Mouse (Mus musculus) hindbrain, embryonic 15.5 days (tissue): ENCODE data around the gene Adssl1. TPM values are rescaled to one million over a fixed set of nuclear protein-coding genes. Genes with fewer than 3 reads are reported as not detected.

Experiments
- ATAC-seq: fragments of 200-750 bp; cut with Nextera tagmentation; 2 replicates; pipeline ENCODE4 v1.8.0; 2017; ENCODE audit warnings: low read depth, moderate number of reproducible peaks, moderate TSS enrichment; ENCODE audit not compliant: low FRiP score
- H3K27ac ChIP-seq: fragments of 300-500 bp; sonication (generic); replicated peaks from 2 replicates; pipeline ENCODE4 v1.5.1; 2015; ENCODE audit warnings: mild to moderate bottlenecking, inconsistent platforms
- H3K27me3 ChIP-seq: fragments of 300-500 bp; sonication (generic); 2 replicates; pipeline ENCODE4 v1.6.1; 2015; ENCODE audit warnings: control low read depth, inconsistent platforms
- H3K36me3 ChIP-seq: fragments of 300-500 bp; sonication (generic); 2 replicates; pipeline ENCODE4 v1.6.1; 2015; ENCODE audit warnings: control low read depth, inconsistent platforms
- H3K4me1 ChIP-seq: fragments of 300-500 bp; sonication (generic); replicated peaks from 2 replicates; pipeline ENCODE4 v1.6.1; 2015; ENCODE audit warnings: control low read depth, inconsistent platforms
- H3K4me2 ChIP-seq: fragments of 300-500 bp; sonication (generic); 2 replicates; pipeline ENCODE4 v1.6.1; 2015; ENCODE audit warnings: moderate library complexity, mild to moderate bottlenecking, inconsistent platforms
- H3K4me3 ChIP-seq: fragments of 300-500 bp; sonication (generic); 2 replicates; pipeline ENCODE4 v1.5.1; 2015; ENCODE audit warnings: mild to moderate bottlenecking, inconsistent platforms
- H3K9ac ChIP-seq: fragments of 300-500 bp; sonication (generic); 2 replicates; pipeline ENCODE4 v1.6.1; 2015; ENCODE audit warnings: inconsistent platforms
- H3K9me3 ChIP-seq: fragments of 300-500 bp; sonication (generic); 2 replicates; pipeline ENCODE4 v1.6.1; 2016; ENCODE audit warnings: control low read depth, inconsistent platforms
- WGBS: fragments of 180-500 bp; shearing (Covaris S2); methylation state at CpG from one replicate; pipeline ENCODE4 v1.1.7; 2015; 5-methylcytosine and 5-hydroxymethylcytosine counted together
- polyA plus RNA-seq: library from polyadenylated mRNA; unstranded; fragments of >200 nt; fragmentation: Nextera tagmentation; extraction: Ambion mirVana; gene quantifications from 2 replicates; pipeline ENCODE4 v1.2.1, GENCODE M21; 2015

Gene Adssl1
- polyA plus RNA-seq, 1 experiment from 2014 or later = 5.8 TPM

DNA sequence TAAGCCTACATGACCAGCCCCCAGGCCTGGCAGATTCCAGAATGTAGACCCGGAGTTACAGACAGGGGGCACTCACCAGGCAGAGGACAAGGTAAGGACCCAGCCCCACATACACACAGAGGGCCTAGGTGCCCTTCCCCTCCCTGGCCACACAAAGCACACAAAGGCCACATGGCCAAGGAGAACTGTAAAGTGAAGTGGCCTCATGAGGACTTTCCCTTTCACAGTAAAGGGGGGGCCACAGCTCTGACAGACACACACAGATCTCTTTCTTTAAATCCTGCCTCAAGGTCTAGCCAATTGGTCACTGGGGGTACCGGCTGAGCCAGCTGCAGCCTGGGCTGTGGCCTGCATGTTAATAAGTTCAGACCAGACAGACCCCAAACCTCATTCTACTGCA lies 44.3 kb downstream of the Adssl1 start:
- H3K9ac ChIP-seq = 0 out of 2 replicates have a peak overlapping the region, but pooled peaks have one; percentile 0

DNA sequence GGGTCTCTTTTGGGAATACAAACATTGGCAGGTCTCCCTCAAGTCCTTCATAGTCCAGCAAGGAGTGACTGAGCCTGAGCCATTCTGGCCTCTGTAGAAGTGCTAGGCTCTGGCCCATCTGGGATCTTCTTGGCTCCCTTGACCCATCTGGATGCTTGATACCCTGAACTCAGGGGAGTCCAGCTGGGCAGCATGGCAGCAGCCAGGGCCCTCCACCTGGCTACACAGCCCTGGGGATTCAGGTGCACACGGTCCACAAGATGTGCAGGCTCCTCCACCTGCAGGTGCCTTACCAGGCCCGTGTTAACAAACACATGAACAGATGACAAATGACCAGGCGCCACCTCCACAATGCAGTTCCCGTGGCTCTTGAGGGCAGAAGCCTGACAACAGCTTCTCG lies 44.8 kb downstream of the Adssl1 start:
- Histone ChIP-seq H3K4me2 (no peak overlapping the region), H3K9ac (peak overlapping the region; percentile 24; the same call in 1 of the 2 replicates), H3K27me3 (no peaks in the 10 kb centered on the region), H3K36me3 (peaks cover 17% of the 10 kb centered on the region), H3K4me3 (no peak overlapping the region), H3K4me1 (peaks cover 90% of the 10 kb centered on the region), H3K9me3 (no peaks in the 10 kb centered on the region), H3K27ac (peak overlapping the region; percentile 80)
- 35% methylated on average over 5 of the region's 5 CpGs for WGBS
- no peak for ATAC-seq

More for the DNA sequence above, 44.3 kb downstream of the Adssl1 start:
- H3K27me3 ChIP-seq = no peaks in the 10 kb centered on the region
- peak overlapping the region; percentile 80 for H3K27ac ChIP-seq
- H3K36me3 ChIP-seq = peaks cover 17% of the 10 kb centered on the region
- WGBS = 13% methylated on average over 2 of the region's 2 CpGs
- H3K4me1 ChIP-seq = peaks cover 87% of the 10 kb centered on the region
- no peak overlapping the region for H3K4me3 ChIP-seq
- peak; percentile 21 for ATAC-seq
- no peaks in the 10 kb centered on the region for H3K9me3 ChIP-seq
- H3K4me2 ChIP-seq = peak overlapping the region; percentile 33

DNA sequence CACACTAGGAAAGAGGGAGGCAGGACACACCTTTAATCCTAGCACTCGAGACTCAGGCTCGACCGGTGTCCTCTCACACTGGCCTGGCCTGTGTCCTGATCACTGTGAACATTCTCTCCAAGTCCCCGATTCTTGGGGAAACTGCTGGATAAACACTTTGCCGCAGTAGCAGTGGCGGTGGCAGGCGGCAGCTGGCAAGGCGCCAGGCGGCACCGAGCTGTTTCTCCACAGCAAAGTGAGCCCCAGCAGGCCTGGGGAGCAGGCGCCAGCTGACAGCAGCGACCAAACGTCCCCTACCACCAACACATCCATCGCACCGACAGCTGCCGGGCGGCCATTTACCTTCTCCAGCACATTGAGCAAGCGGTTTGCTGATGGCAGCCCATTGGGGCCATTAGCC lies 45.6 kb downstream of the Adssl1 start:
- Histone ChIP-seq H3K4me3 (no peak overlapping the region), H3K27me3 (no peaks in the 10 kb centered on the region), H3K9me3 (no peaks in the 10 kb centered on the region), H3K27ac (peak overlapping the region; percentile 80), H3K9ac (0 out of 2 replicates have a peak overlapping the region, but pooled peaks have one; percentile 24), H3K36me3 (peaks cover 17% of the 10 kb centered on the region), H3K4me2 (peak overlapping the region; percentile 25; the same call in 1 of the 2 replicates), H3K4me1 (peaks cover 87% of the 10 kb centered on the region)
- WGBS = 13% methylated on average over 18 of the region's 18 CpGs
- peak; percentile 13; the same call in 1 of the 2 replicates for ATAC-seq

DNA sequence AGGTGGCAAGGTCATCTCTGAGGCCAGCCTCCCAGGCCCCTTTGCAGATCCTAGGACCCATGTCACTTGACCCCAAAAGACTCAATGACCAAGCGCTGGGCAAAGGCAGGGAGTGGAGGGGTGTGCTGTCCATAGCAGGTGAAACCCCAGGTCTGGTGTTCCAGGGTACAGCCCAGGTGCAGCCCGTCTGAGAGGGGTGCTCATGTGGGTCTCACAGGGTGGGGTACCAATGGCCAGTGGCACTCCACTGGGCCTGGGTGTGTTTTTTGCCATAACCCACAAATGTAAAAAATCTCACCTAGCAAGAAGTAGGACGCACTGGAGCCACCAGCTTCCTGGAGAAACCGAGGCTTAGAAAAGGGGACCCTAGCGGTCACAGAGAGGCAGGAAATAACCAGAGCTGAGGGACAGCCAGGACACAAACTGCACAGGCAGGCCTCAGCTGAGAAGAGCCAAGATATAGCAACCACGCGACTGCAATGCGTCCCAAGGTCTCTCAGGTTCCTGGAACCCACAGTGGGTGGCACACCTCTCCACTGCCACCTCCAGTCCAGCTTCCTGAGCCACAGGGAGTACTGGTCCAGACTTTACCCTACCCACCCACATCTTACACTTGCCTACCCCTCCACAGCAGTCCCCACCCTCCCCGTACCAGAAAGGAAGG lies 46.2 kb downstream of the Adssl1 start:
- Histone ChIP-seq H3K4me3 (no peak overlapping the region), H3K27me3 (no peaks in the 10 kb centered on the region), H3K4me2 (peak overlapping the region; percentile 25; the same call in 1 of the 2 replicates), H3K4me1 (peaks cover 86% of the 10 kb centered on the region), H3K9ac (no peak overlapping the region), H3K36me3 (peaks cover 17% of the 10 kb centered on the region), H3K9me3 (no peaks in the 10 kb centered on the region), H3K27ac (peak overlapping the region; percentile 80)
- ATAC-seq = no peak
- 74% methylated on average over 9 of the region's 9 CpGs for WGBS

DNA sequence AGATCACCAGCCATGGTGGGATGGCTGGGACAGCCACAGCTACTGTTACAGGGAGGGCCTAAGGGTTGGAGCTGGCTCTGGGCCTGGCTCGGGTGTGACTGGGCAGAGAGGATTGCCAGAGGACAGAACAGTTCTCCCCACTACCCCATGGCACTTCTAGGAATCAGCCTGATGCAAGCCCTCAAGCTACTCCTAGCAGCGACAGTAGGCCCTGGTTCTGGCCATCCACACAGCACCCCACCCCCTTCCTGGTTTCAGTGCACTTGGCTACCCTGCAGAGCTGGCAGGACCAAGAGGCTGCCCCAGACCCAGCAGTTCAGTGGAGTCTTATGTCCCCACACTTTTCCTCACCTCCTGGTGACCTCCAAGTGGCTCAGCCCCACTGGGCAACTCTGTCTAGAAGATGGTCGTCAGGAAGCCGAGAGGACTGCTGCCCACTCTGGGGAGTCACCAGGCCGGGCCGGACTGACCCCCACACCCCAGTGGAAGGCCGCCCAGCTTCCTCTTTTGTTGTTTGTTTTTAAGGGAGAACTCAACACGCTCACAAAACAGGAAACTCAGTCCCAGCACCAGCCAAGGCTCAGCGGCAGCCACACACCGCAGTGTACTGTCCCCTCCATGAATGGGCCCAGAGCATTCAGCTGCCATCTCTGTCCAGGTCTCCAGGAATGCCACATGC lies 47.9 kb downstream of the Adssl1 start:
- Histone ChIP-seq H3K9ac (no peak overlapping the region), H3K9me3 (no peaks in the 10 kb centered on the region), H3K4me1 (peaks cover 87% of the 10 kb centered on the region), H3K4me3 (no peak overlapping the region), H3K27me3 (no peaks in the 10 kb centered on the region), H3K36me3 (peaks cover 17% of the 10 kb centered on the region), H3K27ac (no peak overlapping the region; the same call in 1 of the 2 replicates), H3K4me2 (no peak overlapping the region)
- ATAC-seq = no peak
- WGBS = 78% methylated on average over 10 of the region's 10 CpGs

DNA sequence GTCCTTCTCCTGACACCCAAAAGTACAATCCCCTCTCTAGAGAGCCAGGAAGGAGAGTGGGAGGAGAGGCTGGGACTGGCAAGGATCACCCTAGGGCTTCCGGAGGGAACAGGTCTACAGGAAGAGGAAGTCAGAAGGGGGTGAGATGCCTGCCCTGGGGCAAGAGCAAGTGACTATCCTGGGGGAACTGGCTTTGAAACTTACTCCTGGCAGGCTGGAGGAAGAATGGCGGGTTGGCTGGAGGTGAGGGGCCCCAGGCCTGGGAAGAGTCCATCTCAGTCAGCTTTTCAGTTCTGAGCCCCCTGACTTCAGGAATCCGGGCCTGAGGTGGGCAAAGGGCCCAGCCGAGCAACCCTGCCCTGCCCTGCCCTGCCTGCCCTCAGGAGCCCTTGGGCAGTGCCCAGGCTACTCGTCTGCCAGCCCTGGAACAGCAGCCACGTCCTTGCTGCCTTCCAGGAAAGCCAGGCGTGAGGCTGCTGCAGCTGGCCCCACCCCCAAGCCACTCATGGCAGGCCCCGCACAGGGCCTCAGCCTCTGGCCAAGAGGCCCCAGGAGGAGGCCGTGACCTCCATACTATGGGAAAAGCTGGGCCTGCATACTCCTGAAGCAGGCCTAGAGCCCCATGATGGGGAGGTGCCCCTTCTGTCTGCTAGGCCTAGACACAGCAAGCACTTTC lies 51.0 kb downstream of the Adssl1 start:
- Histone ChIP-seq H3K4me1 (peaks cover 76% of the 10 kb centered on the region), H3K4me2 (peak overlapping the region; percentile 90; the same call in 1 of the 2 replicates), H3K27me3 (no peaks in the 10 kb centered on the region), H3K9ac (no peak overlapping the region), H3K36me3 (peaks cover 17% of the 10 kb centered on the region), H3K27ac (no peak overlapping the region), H3K9me3 (no peaks in the 10 kb centered on the region), H3K4me3 (no peak overlapping the region)
- no peak for ATAC-seq
- 43% methylated on average over 9 of the region's 9 CpGs for WGBS

DNA sequence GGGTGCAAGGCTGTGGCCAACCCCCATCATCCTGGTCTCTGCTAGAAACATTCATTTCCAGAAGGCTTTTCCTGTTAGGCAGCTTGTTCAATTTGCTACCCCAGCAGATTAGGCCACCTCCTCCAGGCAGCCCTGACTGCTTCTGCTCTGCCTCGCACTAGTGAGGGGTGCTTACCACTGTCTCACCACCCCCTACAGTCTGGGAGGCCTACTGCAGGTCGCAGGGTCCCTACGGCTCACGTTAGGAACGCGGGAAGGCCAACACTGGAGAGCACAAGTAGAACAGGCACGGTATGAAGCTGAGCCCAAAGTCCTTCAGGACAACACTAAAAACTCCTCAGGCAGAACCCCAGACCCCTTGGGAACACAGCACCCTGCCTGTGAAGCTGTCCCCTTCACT lies 52.0 kb downstream of the Adssl1 start:
- no peak for ATAC-seq
- Histone ChIP-seq H3K36me3 (peaks cover 17% of the 10 kb centered on the region), H3K4me3 (peak overlapping the region; percentile 92), H3K9me3 (no peaks in the 10 kb centered on the region), H3K4me1 (peaks cover 65% of the 10 kb centered on the region), H3K27me3 (no peaks in the 10 kb centered on the region), H3K4me2 (peak overlapping the region; percentile 90), H3K27ac (no peak overlapping the region), H3K9ac (peak overlapping the region; percentile 96; the same call in 1 of the 2 replicates)
- WGBS = 81% methylated on average over 7 of the region's 7 CpGs

DNA sequence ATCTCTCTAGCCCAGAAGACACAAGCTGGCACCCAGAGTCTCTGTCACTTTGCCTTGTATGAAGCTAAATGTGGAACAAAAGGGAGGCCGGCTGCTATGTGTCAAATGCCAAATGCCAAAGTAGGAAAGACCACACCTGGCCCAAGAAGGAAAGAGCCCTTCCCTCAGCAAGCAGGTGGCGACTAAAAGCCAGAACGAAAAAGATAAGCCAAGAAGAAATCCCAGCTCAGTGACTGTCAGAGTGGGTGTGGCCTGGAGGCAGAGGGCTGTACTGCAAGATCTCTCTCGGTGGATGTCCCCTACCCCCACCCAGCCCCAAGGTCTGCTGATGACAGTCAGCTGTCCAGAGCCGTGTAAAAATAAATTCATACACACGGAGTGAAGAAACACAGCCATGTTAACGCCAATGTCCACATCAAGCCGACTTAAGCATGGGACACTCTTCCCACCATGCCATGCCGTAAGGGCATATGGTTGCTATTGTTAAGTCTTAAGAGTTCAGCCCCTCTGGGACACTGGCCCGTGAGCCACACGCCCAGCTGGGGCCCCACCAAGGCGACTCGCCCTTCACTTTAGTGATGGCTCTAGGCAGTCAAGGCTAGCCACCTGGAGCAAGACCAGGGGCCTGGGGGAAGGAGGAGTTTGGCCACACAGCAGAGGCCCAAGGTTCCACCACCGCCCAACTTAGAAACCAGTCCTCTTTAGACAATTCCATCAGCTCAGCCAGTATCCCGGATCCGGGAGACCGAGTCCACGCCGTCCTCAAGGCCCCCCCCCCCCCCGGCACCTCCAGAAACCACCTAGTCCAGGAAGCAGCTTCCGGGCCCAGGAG lies 53.1 kb downstream of the Adssl1 start:
- Histone ChIP-seq H3K9me3 (no peaks in the 10 kb centered on the region), H3K4me1 (peaks cover 61% of the 10 kb centered on the region), H3K4me3 (peak overlapping the region; percentile 92), H3K36me3 (peaks cover 15% of the 10 kb centered on the region), H3K27ac (peak overlapping the region; percentile 91), H3K9ac (peak overlapping the region; percentile 96), H3K4me2 (peak overlapping the region; percentile 90), H3K27me3 (peaks cover 6% of the 10 kb centered on the region)
- peak; percentile 24; the same call in 1 of the 2 replicates for ATAC-seq
- WGBS = 1% methylated on average over 21 of the region's 21 CpGs

DNA sequence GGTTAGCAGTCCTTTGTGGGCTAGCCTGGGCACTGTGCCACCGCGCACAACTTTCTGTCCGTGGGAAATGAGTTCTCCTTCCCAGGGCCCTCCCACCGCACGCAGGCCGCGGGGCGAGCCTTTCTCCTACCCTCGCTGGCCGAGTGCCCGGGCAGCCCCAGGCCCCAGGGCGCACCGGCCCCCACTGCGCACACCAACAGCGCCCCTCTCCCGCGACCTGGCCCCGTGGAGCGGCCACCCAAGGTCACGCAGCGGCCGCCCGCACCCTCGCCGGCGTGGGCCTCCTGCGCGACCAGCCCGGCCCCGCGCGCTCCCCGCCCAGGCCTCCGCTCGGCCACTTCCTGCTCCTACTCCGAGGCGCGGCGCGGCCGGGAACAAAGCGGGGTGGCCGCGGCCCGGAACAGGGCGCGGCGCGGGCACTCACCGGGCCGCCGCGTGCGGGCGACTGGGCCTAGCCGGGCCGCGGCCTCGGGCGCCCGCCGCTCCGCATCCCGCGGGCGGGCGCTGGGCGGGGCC lies 53.8 kb downstream of the Adssl1 start:
- Histone ChIP-seq H3K36me3 (peaks cover 9% of the 10 kb centered on the region; the same call in 1 of the 2 replicates), H3K9ac (peak overlapping the region; percentile 96), H3K4me3 (peak overlapping the region; percentile 92), H3K27ac (peak overlapping the region; percentile 91), H3K9me3 (no peaks in the 10 kb centered on the region), H3K4me2 (peak overlapping the region; percentile 90), H3K27me3 (peaks cover 13% of the 10 kb centered on the region), H3K4me1 (peaks cover 61% of the 10 kb centered on the region)
- under 1% methylated on average over 64 of the region's 68 CpGs for WGBS
- peak; percentile 1; the same call in 1 of the 2 replicates for ATAC-seq

DNA sequence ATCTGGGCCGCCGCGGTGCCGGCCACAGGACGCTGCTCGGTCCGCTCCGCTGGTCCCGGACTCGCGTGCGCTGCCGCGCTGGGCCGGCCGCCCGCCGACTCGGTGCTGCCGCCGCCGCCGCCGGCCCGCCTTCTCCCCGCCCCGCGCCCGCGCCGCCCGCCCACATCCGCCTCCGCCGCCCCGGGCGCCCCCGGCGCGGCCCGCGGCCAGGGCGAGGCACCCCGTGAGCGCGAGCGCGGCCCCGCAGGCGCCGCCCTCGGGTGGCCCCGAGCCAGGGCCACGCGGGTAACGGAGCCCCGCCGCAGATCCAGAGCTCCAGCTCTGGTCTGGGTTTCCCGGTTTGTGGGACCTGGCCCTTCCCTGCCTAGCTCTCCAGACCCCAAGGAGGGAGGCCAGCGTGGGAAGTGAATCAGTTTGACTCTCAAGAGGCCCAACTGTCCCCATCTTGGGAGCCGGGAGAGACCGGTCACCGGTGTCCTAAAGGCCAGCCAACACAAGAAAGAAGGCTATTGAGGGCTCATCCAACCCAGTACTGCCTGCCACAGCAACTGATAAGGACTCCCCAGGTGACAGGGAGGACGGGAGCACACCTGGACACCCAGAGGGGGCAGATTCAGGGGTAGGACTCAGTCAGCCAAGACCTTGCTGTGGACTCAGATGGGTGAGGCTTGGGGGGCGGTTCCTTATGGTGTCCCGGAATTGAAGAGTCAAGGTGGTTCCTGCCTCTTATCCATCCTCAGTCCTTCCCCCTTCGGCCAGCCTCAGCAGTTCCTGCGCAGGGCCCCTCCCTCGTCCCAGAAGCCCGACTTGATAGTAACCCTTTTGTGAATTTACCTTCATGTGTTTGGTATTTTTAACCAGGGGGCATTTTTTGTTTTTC lies 54.5 kb downstream of the Adssl1 start, which contains the start of gene Akt1:
Akt1 (minus strand) TSS at position 753 of the 880 bp plus-strand sequence.
- H3K4me3 ChIP-seq = peak within 1 kb of the TSS; percentile 92
- peak within 1 kb of the TSS; percentile 90 for H3K4me2 ChIP-seq
- 0 out of 2 replicates have a peak, but pooled peaks cover 2% of the 10 kb centered on the region for H3K36me3 ChIP-seq
- H3K9ac ChIP-seq = peak within 1 kb of the TSS; percentile 96
- peak; percentile 13 for ATAC-seq
- peaks cover 62% of the 10 kb centered on the region for H3K4me1 ChIP-seq
- under 1% methylated on average over 34 of the region's 70 CpGs for WGBS
- no peaks in the 10 kb centered on the region for H3K9me3 ChIP-seq
- H3K27ac ChIP-seq = peak within 1 kb of the TSS; percentile 91
- peaks cover 17% of the 10 kb centered on the region for H3K27me3 ChIP-seq
